ENCODE assay signal across 8 mouse cellular contexts in the genomic region with DNA sequence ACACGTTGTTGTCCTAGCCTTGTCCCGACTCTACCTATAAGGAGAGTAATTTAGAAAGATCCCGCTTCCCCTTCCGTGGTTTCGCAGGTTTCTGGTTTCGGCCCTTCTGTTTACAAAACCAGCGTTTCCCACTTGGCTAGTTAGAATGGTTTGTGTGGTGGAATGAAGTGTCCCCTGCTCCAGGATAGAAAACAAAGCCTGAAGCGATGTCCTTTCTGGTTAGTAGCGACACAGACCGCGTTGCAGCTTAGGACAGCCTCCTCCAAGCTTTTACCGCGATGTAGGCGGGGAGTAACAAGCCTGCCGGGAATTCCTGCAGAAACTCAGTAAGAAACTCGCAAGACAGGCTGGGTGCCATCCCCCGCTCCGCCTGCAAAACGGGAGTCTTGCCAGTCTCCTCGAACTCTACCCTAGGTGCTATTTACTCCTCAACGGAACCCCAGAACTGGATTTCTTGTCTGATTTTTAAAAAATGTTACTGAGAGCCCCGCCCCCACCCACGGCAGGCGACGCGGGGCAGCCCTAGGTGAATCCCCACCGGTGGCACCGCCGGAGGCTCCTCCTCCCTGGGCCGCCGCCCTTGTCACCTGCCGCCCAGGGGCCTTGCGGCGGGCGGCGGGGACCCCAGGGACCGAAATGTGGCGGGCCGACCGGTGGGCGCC. TPM values are rescaled to one million over a fixed set of nuclear protein-coding genes. Genes with fewer than 3 reads are reported as not detected.
DNase-seq lines count a peak whose midpoint lies in the region; ATAC-seq lines count a peak whose summit lies in the region.

A gene (plus strand): TSS at position 382 of the 662 bp plus-strand sequence.

- no peaks in the 10 kb centered on the region for H3K36me3 ChIP-seq in forebrain, embryonic 13.5 days (ENCODE audit: poor library complexity, severe bottlenecking)
- H3K36me3 ChIP-seq in hindbrain, embryonic 16.5 days (ENCODE audit: control insufficient read depth, insufficient read depth, low read length): no peaks in the 10 kb centered on the region

- H3K9ac ChIP-seq in forebrain, embryonic 13.5 days: peak within 1 kb of the TSS; percentile 66
- H3K9ac ChIP-seq in hindbrain, embryonic 16.5 days (ENCODE audit: low read depth, low read length): peak within 1 kb of the TSS; percentile 68

- H3K4me1 ChIP-seq in forebrain, embryonic 13.5 days: peaks cover 13% of the 10 kb centered on the region
- peaks cover 10% of the 10 kb centered on the region for H3K4me1 ChIP-seq in hindbrain, embryonic 16.5 days (ENCODE audit: control insufficient read depth, insufficient read depth, low read depth, low read length)

- H3K4me2 ChIP-seq in forebrain, embryonic 13.5 days: peak within 1 kb of the TSS; percentile 80
- peak within 1 kb of the TSS; percentile 100 for H3K4me2 ChIP-seq in hindbrain, embryonic 16.5 days (ENCODE audit: low read length)

- peak; percentile 90 for DNase-seq in A20 (ENCODE audit: low read depth, low spot score)
- DNase-seq in R1 (ENCODE audit: low read depth, low spot score): peak; percentile 74
- peak; percentile 42 to 67 for DNase-seq in left cerebral cortex, postnatal 14 days (ENCODE audit: low spot score in 2 of 2)
- DNase-seq in mesoderm, embryonic 11.5 days (ENCODE audit: low read depth, low spot score): peak; percentile 43
- peak; percentile 36 for DNase-seq in right cerebral cortex, postnatal 4 days
- DNase-seq in gastrocnemius, postnatal 25 days: no peak

- H3K9me3 ChIP-seq in forebrain, embryonic 13.5 days (replicated peaks): no peaks in the 10 kb centered on the region
- H3K9me3 ChIP-seq in hindbrain, embryonic 16.5 days (ENCODE audit: control insufficient read depth, low read length): no peaks in the 10 kb centered on the region

- H3K4me3 ChIP-seq in forebrain, embryonic 13.5 days: peak within 1 kb of the TSS; percentile 52
- H3K4me3 ChIP-seq in hindbrain, embryonic 16.5 days (ENCODE audit: low read length): peak within 1 kb of the TSS; percentile 61

- ATAC-seq in forebrain, embryonic 13.5 days: no peak
- ATAC-seq in hindbrain, embryonic 16.5 days: no peak

- H3K27ac ChIP-seq in forebrain, embryonic 13.5 days: no peak within 1 kb of the TSS
- H3K27ac ChIP-seq in hindbrain, embryonic 16.5 days (ENCODE audit: low read depth, low read length): no peak within 1 kb of the TSS

- peaks cover 53% of the 10 kb centered on the region for H3K27me3 ChIP-seq in forebrain, embryonic 13.5 days
- H3K27me3 ChIP-seq in hindbrain, embryonic 16.5 days (replicated peaks; ENCODE audit: control insufficient read depth, insufficient read depth, low read length): peaks cover 40% of the 10 kb centered on the region

- intact Hi-C loops in left cerebral cortex, postnatal 14 days (cut with DNase I): no loop called here

- WGBS in forebrain, embryonic 13.5 days: under 1% methylated on average over 41 of the region's 41 CpGs
- WGBS in hindbrain, embryonic 16.5 days: 1% methylated on average over 41 of the region's 41 CpGs

RNA-seq across cellular contexts. Expression of the gene that starts here (rescaled TPM):
- 0.13 TPM in 2 replicates for polyA plus RNA-seq in forebrain, embryonic 13.5 days (2015; fragmentation: Nextera tagmentation; extraction: Ambion mirVana)
- polyA plus RNA-seq in hindbrain, embryonic 16.5 days (2015; fragmentation: Nextera tagmentation; extraction: Ambion mirVana): 0.26 and 0.41 TPM in 2 replicates
- under 1 TPM; 0.35 to 0.40 TPM for total RNA-seq in left cerebral cortex, postnatal 14 days (2021)
- total RNA-seq in gastrocnemius, postnatal 25 days (2021): under 1 TPM; 0.13 to 0.23 TPM

Comparison
In these comparisons a context has a peak if more than half of its experiments do, and no peak if none do; other contexts are left out.
1. Peak in DNase-seq in left cerebral cortex, postnatal 14 days; RNA of the gene not detected or under 1 TPM.